Mouse (Mus musculus) ES-E14 (cell line): ENCODE data around the gene Usp44. TPM values are rescaled to one million over a fixed set of nuclear protein-coding genes. Genes with fewer than 3 reads are reported as not detected.

ENCODE experiments used
- DNase-seq: peaks from one replicate; pipeline ENCODE4 v3.0.0-alpha.2; 2013; ENCODE audit warnings: low read depth, low spot score
- H3K27ac ChIP-seq: 2 replicates; pipeline ENCODE4 v1.5.1; 2012; ENCODE audit warnings: low read depth, mild to moderate bottlenecking, low read length, moderate library complexity, mixed read lengths; ENCODE audit not compliant: poor library complexity, insufficient read depth, severe bottlenecking
- H3K36me3 ChIP-seq: 2 replicates; pipeline ENCODE4 v1.6.1; 2012; ENCODE audit warnings: mild to moderate bottlenecking, low read length, moderate library complexity, mixed read lengths; ENCODE audit not compliant: control insufficient read depth, poor library complexity, insufficient read depth, severe bottlenecking
- H3K4me1 ChIP-seq, 2 experiments: fragments of 150-350 bp in 1 of 2; sonication (generic) in 1 of 2; 2 replicates each; pipeline ENCODE4 v1.6.1; 2012; ENCODE audit warnings: low read length in 2 of 2, mild to moderate bottlenecking in 1 of 2, mixed read lengths in 1 of 2; ENCODE audit not compliant: control insufficient read depth in 2 of 2, insufficient read depth in 2 of 2, poor library complexity in 1 of 2
- H3K4me3 ChIP-seq, 2 experiments: fragments of 150-350 bp in 1 of 2; sonication (generic) in 1 of 2; 2 replicates each; pipeline ENCODE4 v1.5.1; 2012; ENCODE audit warnings: low read length in 2 of 2, low read depth in 1 of 2, mild to moderate bottlenecking in 1 of 2, mixed read lengths in 1 of 2; ENCODE audit not compliant: insufficient read depth in 1 of 2, poor library complexity in 1 of 2, severe bottlenecking in 1 of 2
- H3K9ac ChIP-seq: 2 replicates; pipeline ENCODE4 v1.6.1; 2012; ENCODE audit warnings: low read depth, mild to moderate bottlenecking, low read length, mixed read lengths; ENCODE audit not compliant: poor library complexity, insufficient read depth, severe bottlenecking
- H3K9me3 ChIP-seq: fragments of 150-350 bp; sonication (generic); 2 replicates; pipeline ENCODE4 v1.6.1; 2012; ENCODE audit warnings: low read depth, mild to moderate bottlenecking, low read length; ENCODE audit not compliant: control insufficient read depth, insufficient read depth
- CHD2 ChIP-seq: IDR thresholded peaks from 2 replicates; pipeline ENCODE4 v1.6.1; 2014; ENCODE audit warnings: mild to moderate bottlenecking, low read depth, low read length, inconsistent platforms
- HCFC1 ChIP-seq: IDR thresholded peaks from 2 replicates; pipeline ENCODE4 v1.6.1; 2012; ENCODE audit warnings: low read length, inconsistent platforms, borderline replicate concordance; ENCODE audit not compliant: insufficient read depth
- MAFK ChIP-seq: IDR thresholded peaks from 2 replicates; pipeline ENCODE4 v1.6.1; 2014; ENCODE audit warnings: mild to moderate bottlenecking, low read depth, low read length, inconsistent platforms; ENCODE audit not compliant: insufficient read depth
- ZC3H11A ChIP-seq: IDR thresholded peaks from 2 replicates; pipeline ENCODE4 v1.6.1; 2012; ENCODE audit warnings: low read depth, mild to moderate bottlenecking, inconsistent platforms, low read length, borderline replicate concordance
- ZNF384 ChIP-seq: IDR thresholded peaks from 2 replicates; pipeline ENCODE4 v1.6.1; 2012; ENCODE audit warnings: low read depth, low read length, inconsistent platforms
- in situ Hi-C, 2 experiments: fragments of 600-800 bp; cut with MboI; formaldehyde crosslinking; loops; one replicate each; pipeline ENCODE4 v1.15.1; 2025; ENCODE audit warnings: low sequenced_read_pairs in 2 of 2, inconsistent platforms in 1 of 2; ENCODE audit not compliant: unreplicated experiment in 2 of 2
- total RNA-seq: library from RNA; depleted of rRNA; stranded (reverse); fragments of 300-350 nt; gene quantifications from 2 replicates; pipeline ENCODE4 v1.2.3, GENCODE M21; 2012

The Usp44 gene
- total RNA-seq, 1 experiment = 19.7 TPM

GRCm38 (mm10) chr10:93889976-93890375 lies 58.6 kb downstream of the Usp44 start:
- peak overlapping the region; percentile 9; the same call in 1 of the 2 replicates for H3K9ac ChIP-seq
- in situ Hi-C loops = no loop called here
- peak; percentile 30 for DNase-seq
- TF ChIP-seq ZNF384 = 0 out of 2 replicates have a peak, but pooled peaks have one; percentile 7
- TF ChIP-seq MAFK = no peak
- H3K36me3 ChIP-seq = peaks cover 4% of the 10 kb centered on the region
- H3K9me3 ChIP-seq = no peaks in the 10 kb centered on the region
- peak overlapping the region; percentile 91 to 97 for H3K4me3 ChIP-seq
- H3K27ac ChIP-seq = no peak overlapping the region
- H3K4me1 ChIP-seq = no peaks in the 10 kb centered on the region

GRCm38 (mm10) chr10:93890565-93890964 lies 59.2 kb downstream of the Usp44 start:
- no peak overlapping the region for H3K9ac ChIP-seq
- no peak for TF ChIP-seq ZNF384
- TF ChIP-seq ZC3H11A = no peak
- no peak for TF ChIP-seq CHD2
- TF ChIP-seq MAFK = no peak
- TF ChIP-seq HCFC1 = no peak
- no peaks in the 10 kb centered on the region for H3K4me1 ChIP-seq
- H3K9me3 ChIP-seq = no peaks in the 10 kb centered on the region
- in situ Hi-C loops = no loop called here
- no peak overlapping the region for H3K27ac ChIP-seq
- H3K36me3 ChIP-seq = peaks cover 4% of the 10 kb centered on the region
- H3K4me3 ChIP-seq = no peak overlapping the region
- DNase-seq = no peak

GRCm38 (mm10) chr10:93891031-93891430 lies 59.7 kb downstream of the Usp44 start:
- Histone ChIP-seq H3K27ac (no peak overlapping the region), H3K9ac (no peak overlapping the region), H3K9me3 (no peaks in the 10 kb centered on the region), H3K4me1 (no peaks in the 10 kb centered on the region), H3K4me3 (no peak overlapping the region), H3K36me3 (peaks cover 2% of the 10 kb centered on the region; the same call in 1 of the 2 replicates)
- in situ Hi-C loops = no loop called here
- DNase-seq = no peak
- TF ChIP-seq ZNF384 (no peak), HCFC1 (no peak), CHD2 (no peak), MAFK (no peak)

GRCm38 (mm10) chr10:93892551-93892950 lies 61.2 kb downstream of the Usp44 start:
- TF ChIP-seq ZNF384 (no peak), CHD2 (no peak), MAFK (no peak), ZC3H11A (no peak), HCFC1 (no peak)
- H3K4me1 ChIP-seq = no peaks in the 10 kb centered on the region
- no peaks in the 10 kb centered on the region for H3K36me3 ChIP-seq
- H3K27ac ChIP-seq = no peak overlapping the region
- no peak overlapping the region for H3K9ac ChIP-seq
- no peak overlapping the region for H3K4me3 ChIP-seq
- no peak for DNase-seq
- in situ Hi-C loops = no loop called here
- H3K9me3 ChIP-seq = no peaks in the 10 kb centered on the region

- H3K27ac ChIP-seq = no peak within 1 kb of the TSS
These were observed 65.8 kb downstream of the Usp44 start, which contains the start of gene Metap2 for GRCm38 (mm10) chr10:93897043-93897646. Metap2 (minus strand) TSS chr10:93897093.

More at GRCm38 (mm10) chr10:93897043-93897646, 65.8 kb downstream of the Usp44 start, which contains the start of gene Metap2:
- Histone ChIP-seq H3K9me3 (no peaks in the 10 kb centered on the region), H3K4me1 (no peaks in the 10 kb centered on the region), H3K4me3 (no peak within 1 kb of the TSS), H3K9ac (no peak within 1 kb of the TSS), H3K36me3 (no peaks in the 10 kb centered on the region)
- in situ Hi-C loops = no loop called here
- no peak for DNase-seq
- TF ChIP-seq CHD2 = no peak
- no peak for TF ChIP-seq ZC3H11A
- TF ChIP-seq MAFK = no peak
- TF ChIP-seq HCFC1 = no peak
- no peak for TF ChIP-seq ZNF384
